Mouse (Mus musculus) C2C12 (cell line): ENCODE data around the gene Timd4.

ENCODE experiments used
- CTCF ChIP-seq: IDR thresholded peaks from one replicate; pipeline ENCODE4 v1.5.1; 2011; ENCODE audit not compliant: control insufficient read depth, insufficient read depth, insufficient read length
- FOSL1 ChIP-seq: IDR thresholded peaks from one replicate; pipeline ENCODE4 v1.8.0; 2011; ENCODE audit warnings: mild to moderate bottlenecking, low read length; ENCODE audit not compliant: poor library complexity, insufficient read depth, severe bottlenecking
- MAX ChIP-seq: IDR thresholded peaks from one replicate; pipeline ENCODE4 v1.6.1; 2011; ENCODE audit warnings: mild to moderate bottlenecking, control low read depth
- MYOD1 ChIP-seq: IDR thresholded peaks from one replicate; pipeline ENCODE4 v1.6.1; 2011; ENCODE audit warnings: low read depth; ENCODE audit not compliant: control insufficient read depth, insufficient read length
- MYOG ChIP-seq: IDR thresholded peaks from one replicate; pipeline ENCODE4 v1.6.1; 2011; ENCODE audit not compliant: control insufficient read depth, insufficient read length; ENCODE audit errors: extremely low read depth
- USF1 ChIP-seq: IDR thresholded peaks from one replicate; pipeline ENCODE4 v1.6.1; 2011; ENCODE audit warnings: low read depth, mild to moderate bottlenecking, control low read depth, moderate library complexity

DNA sequence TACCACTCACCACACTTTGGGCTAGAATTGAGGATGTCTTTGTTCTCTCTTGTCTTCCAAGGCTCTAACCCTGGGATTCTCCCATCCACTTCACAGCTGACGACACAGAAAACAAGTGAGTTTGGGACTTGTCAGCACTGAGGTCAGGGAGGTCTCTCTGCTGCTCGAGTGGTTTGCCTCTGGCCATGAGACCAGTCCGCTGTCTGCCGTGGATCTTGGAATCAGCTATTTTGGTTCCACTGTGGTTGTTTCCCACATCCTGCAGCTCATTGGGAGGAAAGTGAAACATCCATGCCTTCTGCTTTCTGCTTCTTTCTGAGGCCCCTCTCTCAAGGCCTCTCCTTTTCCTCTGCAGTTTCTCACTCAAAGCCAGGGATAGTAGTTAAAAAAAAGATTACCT, 9.3 kb downstream of the Timd4 start:
- TF ChIP-seq CTCF (no peak), MYOG (no peak), MYOD1 (no peak), MAX (no peak), FOSL1 (no peak), USF1 (no peak)
